Mouse (Mus musculus): ENCODE measurements around the gene Dffb. TPM values are rescaled to one million over a fixed set of nuclear protein-coding genes. Genes with fewer than 3 reads are reported as not detected.
"Not testable (repeated sequence)": the region's sequence is repeated elsewhere in the genome, so short reads cannot be mapped to it uniquely, and the experiment has no call there.

Dffb gene
- polyA plus RNA-seq, 1 experiment = 0.83 TPM

DNA sequence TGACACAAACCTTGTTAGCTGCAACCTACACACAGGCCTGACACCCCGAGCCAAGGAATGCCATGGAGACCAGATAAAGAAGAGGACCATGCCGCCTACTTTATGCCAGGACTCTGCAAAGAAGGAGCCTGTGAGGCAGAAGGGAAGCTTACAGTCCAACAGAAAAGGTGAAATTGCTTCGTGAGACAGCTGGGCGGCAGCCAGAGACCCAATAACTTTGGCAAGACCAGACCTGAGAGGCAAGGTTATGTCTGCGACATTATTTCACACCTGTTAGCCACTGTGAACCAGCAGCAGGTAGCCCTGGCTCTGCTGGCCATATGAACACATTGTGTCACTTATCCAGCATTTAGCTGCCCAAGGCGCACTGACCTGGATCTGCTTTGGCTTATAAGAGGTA lies 29.2 kb downstream of the Dffb start:
- Histone ChIP-seq H3K4me1 (ENCODE audit: control insufficient read depth, insufficient read depth, insufficient read length, low read length) (no peaks in the 10 kb centered on the region), H3K27ac (replicated peaks; ENCODE audit: low read depth, low read length) (no peak overlapping the region), H3K4me3 (ENCODE audit: insufficient read depth, low read depth, low read length) (no peak overlapping the region)

DNA sequence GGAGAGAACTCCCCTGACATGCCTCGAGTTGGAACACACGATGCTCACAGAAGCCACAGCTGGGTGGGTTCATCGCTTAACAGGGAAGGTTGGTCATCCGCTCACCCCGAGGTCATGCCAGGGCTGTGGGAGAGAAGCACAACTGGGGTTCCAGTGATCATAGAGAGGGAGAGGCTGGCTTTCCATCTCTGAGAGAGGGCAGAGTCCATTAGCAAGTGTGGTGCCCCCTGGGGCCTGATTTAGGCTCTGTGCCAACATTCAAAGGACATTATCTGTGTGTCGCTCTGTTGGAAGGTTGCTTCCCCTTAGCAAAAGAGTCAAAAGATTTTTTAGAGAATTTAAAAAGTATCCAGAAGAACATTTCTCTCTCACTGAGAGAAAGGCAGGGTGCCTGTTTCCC lies 30.7 kb downstream of the Dffb start:
- H3K4me3 ChIP-seq (ENCODE audit: insufficient read depth, low read depth, low read length) = no peak overlapping the region
- H3K4me1 ChIP-seq (ENCODE audit: control insufficient read depth, insufficient read depth, insufficient read length, low read length) = no peaks in the 10 kb centered on the region
- no peak overlapping the region for H3K27ac ChIP-seq (replicated peaks; ENCODE audit: low read depth, low read length)

DNA sequence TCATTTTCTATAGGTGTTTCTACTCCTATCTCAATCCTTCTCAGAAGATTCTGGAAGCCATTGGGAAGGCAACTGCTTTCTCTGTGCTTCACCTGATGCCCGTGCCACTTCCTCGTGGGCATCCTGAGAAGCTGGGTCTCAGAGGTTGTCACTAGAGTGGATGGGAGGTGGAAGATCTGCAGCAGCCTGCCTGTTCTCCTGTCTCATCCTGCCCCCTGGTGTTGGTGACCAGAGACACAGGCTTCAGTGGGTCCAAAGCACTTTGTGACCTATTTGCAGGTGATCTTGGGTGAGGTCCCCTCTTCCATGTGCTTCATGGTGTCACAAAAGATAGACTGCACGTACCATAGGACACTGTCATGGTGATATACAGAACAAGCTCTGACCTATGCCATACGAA lies 31.7 kb downstream of the Dffb start:
- Histone ChIP-seq H3K4me3 (ENCODE audit: insufficient read depth, low read depth, low read length) (no peak overlapping the region), H3K4me1 (ENCODE audit: control insufficient read depth, insufficient read depth, insufficient read length, low read length) (no peaks in the 10 kb centered on the region), H3K27ac (replicated peaks; ENCODE audit: low read depth, low read length) (no peak overlapping the region)

DNA sequence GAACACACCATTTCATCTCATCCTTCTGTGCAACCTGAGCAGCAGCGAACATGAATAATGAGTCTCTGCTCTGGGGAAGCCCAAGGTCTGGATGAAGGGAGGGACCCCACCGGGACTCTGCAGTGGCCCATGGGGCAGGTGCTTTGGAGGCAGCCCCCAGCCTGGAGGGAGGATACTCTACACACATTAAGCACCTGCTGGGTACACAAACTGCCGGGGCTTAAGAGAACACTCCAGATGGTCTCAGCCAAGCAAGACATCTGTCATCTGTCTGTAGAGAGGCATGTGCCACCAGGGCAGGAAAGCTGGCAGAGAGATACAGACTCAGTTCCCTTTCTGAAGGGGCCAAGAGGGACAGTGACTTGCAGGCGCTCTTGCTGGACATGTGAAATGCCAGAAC lies 45.0 kb downstream of the Dffb start:
- H3K4me3 ChIP-seq (ENCODE audit: insufficient read depth, low read depth, low read length) = no peak overlapping the region
- no peak overlapping the region for H3K27ac ChIP-seq (replicated peaks; ENCODE audit: low read depth, low read length)
- H3K4me1 ChIP-seq (ENCODE audit: control insufficient read depth, insufficient read depth, insufficient read length, low read length) = no peaks in the 10 kb centered on the region

DNA sequence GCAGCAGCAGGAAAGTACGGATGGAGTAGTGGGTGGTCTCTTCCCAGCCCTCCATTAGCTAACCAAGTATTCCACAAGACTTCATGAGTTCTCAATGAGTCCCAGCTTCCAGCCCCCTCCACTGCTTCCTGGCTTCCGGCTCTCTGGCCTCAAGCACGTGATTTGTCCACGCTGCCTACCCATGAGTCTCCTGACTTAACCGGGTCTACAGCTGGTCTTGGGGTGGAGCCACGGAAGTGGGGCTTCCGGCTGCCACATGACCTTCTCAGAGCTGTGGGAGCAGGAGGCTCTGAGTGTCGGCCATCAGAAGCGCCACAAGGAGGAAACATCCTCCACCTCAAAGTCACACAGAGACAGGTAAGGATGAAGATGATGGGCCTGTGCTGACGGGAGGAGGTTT lies 45.5 kb downstream of the Dffb start:
- no peaks in the 10 kb centered on the region for H3K4me1 ChIP-seq (ENCODE audit: control insufficient read depth, insufficient read depth, insufficient read length, low read length)
- H3K27ac ChIP-seq (replicated peaks; ENCODE audit: low read depth, low read length) = no peak overlapping the region
- H3K4me3 ChIP-seq (ENCODE audit: insufficient read depth, low read depth, low read length) = no peak overlapping the region

DNA sequence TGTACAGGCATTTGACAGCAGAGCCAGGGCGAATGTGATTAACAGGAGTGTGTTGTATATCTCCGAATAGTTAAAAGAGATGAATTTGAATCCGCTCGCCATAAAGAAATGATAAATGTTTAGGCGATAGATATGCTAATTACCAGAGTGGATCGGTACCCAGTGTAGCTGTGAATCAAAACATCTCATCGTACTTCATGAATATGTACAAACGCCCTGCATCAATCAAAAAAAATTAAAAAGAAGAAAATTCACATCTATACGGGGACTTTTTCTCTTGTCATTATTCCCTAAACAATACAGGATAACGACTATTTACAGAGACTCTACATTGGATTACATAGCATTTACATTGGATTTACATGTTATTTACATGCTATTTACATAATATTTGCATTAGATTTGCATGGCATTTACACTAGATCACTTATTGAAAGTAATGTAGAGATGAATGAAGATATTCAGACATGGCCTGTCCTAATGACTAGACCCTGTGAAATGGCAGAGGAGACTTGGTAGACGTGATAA lies 46.1 kb downstream of the Dffb start:
- no peak overlapping the region for H3K27ac ChIP-seq (replicated peaks; ENCODE audit: low read depth, low read length)
- no peak overlapping the region for H3K4me3 ChIP-seq (ENCODE audit: insufficient read depth, low read depth, low read length)

DNA sequence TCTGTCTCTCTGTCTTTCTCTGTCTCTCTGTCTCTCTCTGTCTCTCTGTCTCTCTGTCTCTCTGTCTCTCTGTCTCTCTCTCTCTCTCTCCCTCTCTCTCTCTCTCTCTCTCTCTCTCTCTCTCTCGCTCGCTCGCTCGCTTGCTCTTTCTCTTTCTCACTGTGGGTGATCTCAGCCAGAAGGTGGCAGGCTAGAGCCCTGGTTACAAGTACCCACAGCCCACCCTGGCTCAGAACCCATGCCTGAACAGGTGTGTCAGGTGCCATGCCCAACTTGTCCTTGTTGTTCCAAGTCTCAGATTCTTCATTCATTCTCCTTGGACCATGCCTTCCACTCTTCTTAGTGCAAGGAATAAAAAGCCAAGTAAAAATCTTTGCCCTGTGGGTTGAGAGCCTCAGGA lies 52.8 kb downstream of the Dffb start:
- H3K4me1 ChIP-seq (ENCODE audit: control insufficient read depth, insufficient read depth, insufficient read length, low read length); H3K4me3 ChIP-seq (ENCODE audit: insufficient read depth, low read depth, low read length); H3K27ac ChIP-seq (replicated peaks; ENCODE audit: low read depth, low read length): not testable (repeated sequence)

More for the DNA sequence above, 46.1 kb downstream of the Dffb start:
- no peaks in the 10 kb centered on the region for H3K4me1 ChIP-seq (ENCODE audit: control insufficient read depth, insufficient read depth, insufficient read length, low read length)

DNA sequence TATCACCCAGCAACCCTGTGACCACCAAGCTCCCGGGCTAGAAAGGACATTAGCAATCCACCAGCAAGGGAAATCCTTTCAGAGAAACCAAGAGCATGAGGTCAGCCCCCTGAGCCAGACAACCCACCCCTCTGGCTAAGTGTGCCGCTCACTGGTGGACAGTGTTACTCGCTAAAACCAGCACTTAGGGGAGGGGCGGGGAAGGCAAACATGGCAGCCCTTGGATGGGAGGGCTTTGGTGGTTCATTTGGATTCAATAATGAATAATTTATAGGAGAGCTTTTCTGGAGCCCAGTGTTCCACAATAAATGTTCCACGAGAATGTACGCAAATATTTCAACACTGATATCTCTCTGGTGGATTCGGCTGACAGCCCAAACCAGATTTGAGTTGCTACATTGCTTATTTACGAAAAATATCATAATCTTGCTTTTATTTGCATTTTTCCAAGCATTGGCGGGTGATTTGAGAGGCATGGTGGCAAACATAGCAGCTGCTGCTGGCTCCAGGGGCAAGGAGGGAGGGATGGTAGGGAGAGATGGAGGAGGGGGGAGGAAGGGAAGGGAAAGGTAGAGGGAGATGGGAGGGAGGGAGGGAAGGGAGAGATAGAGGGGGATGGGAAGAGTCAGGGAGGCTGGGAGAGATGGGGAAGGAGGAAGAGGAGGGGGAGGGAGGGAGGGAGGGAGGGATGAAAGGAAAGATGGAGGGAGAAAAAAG lies 54.3 kb downstream of the Dffb start:
- Histone ChIP-seq H3K27ac (replicated peaks; ENCODE audit: low read depth, low read length) (no peak overlapping the region), H3K4me3 (ENCODE audit: insufficient read depth, low read depth, low read length) (no peak overlapping the region), H3K4me1 (ENCODE audit: control insufficient read depth, insufficient read depth, insufficient read length, low read length) (no peaks in the 10 kb centered on the region)

DNA sequence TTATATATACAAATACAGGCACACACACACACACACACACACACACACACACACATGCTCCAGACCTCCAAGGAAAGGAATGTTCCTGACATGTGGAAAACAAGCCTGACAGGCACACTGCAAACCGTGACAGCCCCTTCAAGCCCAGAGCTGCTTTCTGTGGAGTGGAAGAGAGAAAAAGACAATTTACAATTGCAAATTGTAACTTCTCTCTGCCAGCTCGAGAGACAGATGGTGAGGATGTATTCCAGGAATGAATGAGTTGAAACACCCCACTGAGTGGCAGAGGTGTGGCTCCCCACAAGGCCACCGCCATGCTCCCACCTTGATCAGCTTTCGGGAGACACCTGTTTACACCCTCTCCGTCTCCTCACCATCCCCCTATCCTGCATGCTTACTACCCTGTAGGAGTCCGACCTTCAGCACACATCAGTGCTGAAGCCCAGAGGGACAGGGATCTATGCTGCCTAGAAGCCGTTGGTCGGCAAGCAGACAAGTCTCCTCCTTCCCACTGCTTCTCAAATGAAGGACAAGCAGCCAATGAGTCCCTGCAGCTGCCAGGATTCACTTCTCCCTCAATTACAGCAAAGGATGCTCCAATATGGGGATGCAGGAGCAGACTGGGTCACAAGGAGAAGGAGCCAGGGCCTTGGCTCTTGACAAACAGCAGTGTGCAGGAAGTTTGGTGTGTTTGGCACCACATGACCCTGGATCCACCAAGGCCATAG lies 57.0 kb downstream of the Dffb start:
- Histone ChIP-seq H3K4me1 (ENCODE audit: control insufficient read depth, insufficient read depth, insufficient read length, low read length) (no peaks in the 10 kb centered on the region), H3K4me3 (ENCODE audit: insufficient read depth, low read depth, low read length) (no peak overlapping the region), H3K27ac (replicated peaks; ENCODE audit: low read depth, low read length) (no peak overlapping the region)

Other genes starting within 250 kb of the Dffb start
- 17.2 and 22.2 TPM in 2 replicates for gene A430005L14Rik, start 17.9 kb downstream of the Dffb start, polyA plus RNA-seq (2012; ENCODE audit: insufficient read depth, insufficient read length, missing spikeins)
- 12.9 and 13.6 TPM in 2 replicates for gene Cep104, start 68 bp upstream of the Dffb start, polyA plus RNA-seq (2012; ENCODE audit: insufficient read depth, insufficient read length, missing spikeins)
- 20.1 and 24.0 TPM in 2 replicates for gene Lrrc47, start 36.6 kb upstream of the Dffb start, polyA plus RNA-seq (2012; ENCODE audit: insufficient read depth, insufficient read length, missing spikeins)
- gene Smim1, start 51.1 kb upstream of the Dffb start, polyA plus RNA-seq (2012; ENCODE audit: insufficient read depth, insufficient read length, missing spikeins) = 12.6 and 14.5 TPM in 2 replicates
- gene Ccdc27, start 67.6 kb upstream of the Dffb start, polyA plus RNA-seq (2012; ENCODE audit: insufficient read depth, insufficient read length, missing spikeins) = not detected in 2 replicates
- gene Trp73, start 165.1 kb upstream of the Dffb start, polyA plus RNA-seq (2012; ENCODE audit: insufficient read depth, insufficient read length, missing spikeins) = not detected in 2 replicates
- gene Wrap73, start 167.2 kb upstream of the Dffb start, polyA plus RNA-seq (2012; ENCODE audit: insufficient read depth, insufficient read length, missing spikeins) = 6.3 and 8.2 TPM in 2 replicates
- gene Tprgl, start 185.5 kb upstream of the Dffb start, polyA plus RNA-seq (2012; ENCODE audit: insufficient read depth, insufficient read length, missing spikeins) = 105 and 132 TPM in 2 replicates
- gene Megf6, start 195.6 kb upstream of the Dffb start, polyA plus RNA-seq (2012; ENCODE audit: insufficient read depth, insufficient read length, missing spikeins) = 0.21 and 0.28 TPM in 2 replicates

All from brown adipose tissue, adult 24 weeks (tissue).